Mouse (Mus musculus) layer of hippocampus, adult 11-12 months (tissue): ENCODE results near the gene Usp38.
"Not testable (repeated sequence)": the region's sequence is repeated elsewhere in the genome, so short reads cannot be mapped to it uniquely, and the experiment has no call there.

ENCODE experiments used
- DNase-seq: peaks from one replicate; pipeline ENCODE4 v3.0.0; 2022; ENCODE audit warnings: low spot score

Usp38 gene

DNA sequence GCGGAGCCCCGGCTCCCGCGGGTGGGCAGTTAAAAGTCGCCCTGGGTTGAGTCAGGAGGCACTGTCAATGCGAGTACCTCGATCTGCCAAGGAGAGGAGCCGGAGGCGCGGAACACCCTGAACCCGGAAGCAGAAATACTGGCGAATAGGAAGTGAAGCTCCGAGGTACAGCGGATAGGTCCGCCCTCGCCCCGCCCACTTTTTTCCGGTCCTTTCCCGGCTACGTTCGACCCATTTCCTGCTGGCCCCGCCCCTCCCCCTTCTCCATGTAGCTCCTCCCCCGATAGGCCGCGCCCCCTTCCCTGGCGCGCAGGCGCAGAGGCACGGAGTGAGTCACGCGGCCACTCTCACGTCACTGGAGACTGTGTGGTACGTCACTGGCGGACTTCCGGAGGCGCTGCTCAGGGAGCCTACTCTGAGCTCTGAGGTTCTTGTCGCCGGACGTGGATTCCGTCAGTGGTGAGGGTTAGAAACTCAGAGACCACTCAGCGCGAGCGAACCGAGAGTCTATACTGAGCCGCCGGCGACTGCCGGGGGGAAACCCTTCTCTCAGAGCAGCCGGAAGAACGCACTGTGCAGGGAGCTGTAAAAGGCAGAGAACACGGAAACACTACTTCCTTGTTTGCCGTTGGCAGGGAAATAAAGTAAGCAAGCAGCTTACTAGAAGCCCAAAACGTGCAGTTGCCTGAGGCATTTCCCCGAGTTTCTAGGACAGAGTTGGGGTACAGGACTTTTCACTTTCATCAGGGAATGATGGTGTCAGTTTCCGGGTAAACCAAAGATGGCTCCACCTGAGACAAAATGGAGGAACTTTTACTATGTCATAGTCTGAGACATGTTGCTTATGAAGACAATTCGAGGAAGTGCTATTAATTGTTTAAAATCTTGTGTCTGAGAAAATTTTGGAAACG lies at the start of gene Usp38:
Usp38 (minus strand) TSS at position 140 of the 911 bp plus-strand sequence.
- peak; percentile 99 for DNase-seq

- no peak for DNase-seq
Measured at GRCm38 (mm10) chr8:81062566-81062965, 47.8 kb upstream of the Usp38 start.

DNA sequence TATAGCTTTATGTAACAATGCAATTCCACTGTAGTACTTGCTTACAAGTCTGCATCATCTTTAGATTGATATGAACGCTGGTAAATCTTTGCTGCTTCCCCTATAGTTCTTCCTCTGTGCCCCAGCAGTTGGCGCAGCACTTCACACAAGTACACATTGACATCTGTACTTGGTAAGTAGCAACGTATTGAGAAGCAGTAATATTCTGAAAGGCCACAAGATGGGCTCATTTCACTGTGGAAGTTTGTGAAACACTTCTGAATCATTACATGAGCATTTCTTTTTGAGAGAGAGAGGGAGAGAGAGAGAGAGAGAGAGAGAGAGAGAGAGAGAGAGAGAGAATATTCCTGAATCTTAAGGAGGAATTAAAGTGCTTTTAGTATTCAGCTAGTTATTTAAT lies 47.2 kb upstream of the Usp38 start:
- peak; percentile 52 for DNase-seq

DNA sequence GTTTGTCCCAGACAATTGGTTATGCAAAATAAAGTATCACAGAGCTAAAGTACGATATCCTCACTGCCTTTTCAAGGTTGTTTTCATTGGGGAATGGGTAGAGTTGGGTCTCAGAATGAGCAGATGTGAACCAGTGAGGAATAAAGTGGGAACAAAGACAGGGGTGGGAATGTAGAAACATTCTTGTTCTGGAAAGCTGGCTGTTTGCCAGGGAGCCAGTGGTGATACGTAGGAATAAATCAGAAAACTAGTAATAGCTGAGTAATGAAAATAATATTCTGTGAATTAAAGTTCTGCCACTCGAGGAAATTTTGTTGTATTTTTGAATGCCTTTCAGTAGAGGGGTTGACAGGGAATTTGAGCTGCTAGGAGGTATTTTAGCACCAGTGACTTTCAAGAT lies 29.5 kb upstream of the Usp38 start:
- DNase-seq = no peak

DNA sequence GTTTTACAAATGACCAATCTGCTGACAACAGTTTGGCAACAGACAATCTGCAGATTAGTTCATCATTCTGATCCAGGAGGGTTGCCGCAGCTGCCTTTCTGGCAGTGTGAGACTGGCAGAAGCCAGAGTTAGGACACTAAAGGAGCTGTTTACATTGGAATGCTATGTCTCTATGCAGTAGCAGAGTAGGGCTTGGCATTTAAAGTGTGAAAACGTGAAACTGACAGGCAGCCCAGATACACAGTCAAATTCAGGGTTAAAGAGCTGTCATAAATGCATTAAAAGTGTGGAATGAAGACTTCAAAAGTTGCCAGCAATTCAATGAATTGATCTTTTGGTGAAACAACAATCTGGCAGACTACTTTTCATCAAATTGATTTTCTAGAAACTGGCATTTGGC lies 13.3 kb upstream of the Usp38 start:
- no peak for DNase-seq

DNA sequence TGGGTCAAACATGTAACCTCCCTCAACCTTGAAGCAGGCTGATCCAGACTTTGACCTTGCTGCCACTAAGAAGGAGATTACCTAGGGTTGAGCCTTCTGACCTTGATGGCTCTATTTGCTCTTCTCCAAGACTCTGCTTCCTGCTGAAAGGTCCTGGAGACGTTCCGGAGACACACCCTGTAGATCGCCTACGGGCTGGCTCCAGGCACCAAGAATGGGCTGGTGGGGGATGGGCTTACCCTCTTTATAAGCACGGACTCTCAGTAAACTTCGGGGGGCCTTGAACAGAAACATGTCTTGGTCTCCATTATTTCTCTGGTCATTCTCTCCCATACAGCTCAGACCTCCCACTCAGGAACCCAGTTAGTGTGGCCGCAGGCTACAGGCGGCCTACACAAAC lies 2.8 kb upstream of the Usp38 start:
- DNase-seq = not testable (repeated sequence)

GRCm38 (mm10) chr8:81013811-81014530 lies 757 bp downstream of the Usp38 start:
- DNase-seq = no peak

- DNase-seq = no peak
Measured at GRCm38 (mm10) chr8:81012699-81013098, 2.0 kb downstream of the Usp38 start.

DNA sequence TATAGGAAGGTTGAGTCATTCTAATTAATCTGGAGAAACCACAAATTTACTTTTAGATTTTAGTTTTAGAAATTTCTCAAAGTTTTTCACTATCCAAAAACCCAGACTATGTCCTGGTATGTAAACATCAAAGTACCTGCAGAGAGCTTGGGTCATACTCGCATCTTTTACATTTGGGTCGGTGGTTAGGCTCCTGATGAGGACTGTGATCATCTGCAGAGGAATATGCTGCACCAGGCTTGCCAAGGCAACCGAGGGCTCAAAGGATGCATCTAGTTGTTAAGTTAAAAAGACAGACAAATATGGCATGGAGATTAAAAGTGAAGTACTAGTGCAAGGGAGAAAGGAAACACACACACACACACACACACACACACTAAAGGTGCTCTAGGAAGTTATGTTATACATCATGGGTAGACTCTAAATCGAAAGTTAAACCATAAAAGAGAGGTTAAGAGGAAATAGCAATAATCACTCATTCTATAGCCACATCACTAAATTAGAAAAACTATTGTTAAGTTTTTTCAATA lies 2.6 kb downstream of the Usp38 start:
- no peak for DNase-seq

DNA sequence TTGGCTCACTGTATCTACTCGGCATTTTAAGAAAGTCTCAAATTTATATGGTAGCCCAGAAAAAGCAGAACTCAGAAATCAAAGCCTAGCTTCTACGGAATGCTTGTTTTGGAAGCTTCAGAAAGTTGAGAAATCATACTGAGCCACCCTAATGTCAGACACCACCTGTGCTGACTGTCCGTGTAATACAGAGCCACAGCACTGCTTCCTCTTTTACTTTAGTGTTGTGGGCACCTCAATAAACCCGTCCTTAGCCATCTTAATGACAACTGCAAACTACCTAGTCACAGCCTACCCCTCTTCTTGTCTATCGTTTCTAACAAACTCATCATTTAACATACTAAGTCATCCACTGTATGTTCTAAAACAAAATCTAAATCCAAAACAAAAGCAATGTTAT lies 4.3 kb downstream of the Usp38 start:
- DNase-seq = no peak

GRCm38 (mm10) chr8:81005114-81005513 lies 9.6 kb downstream of the Usp38 start:
- no peak for DNase-seq

GRCm38 (mm10) chr8:80996632-80997031 lies 18.1 kb downstream of the Usp38 start:
- no peak for DNase-seq

GRCm38 (mm10) chr8:80991937-80992336 lies 22.8 kb downstream of the Usp38 start:
- peak; percentile 24 for DNase-seq

GRCm38 (mm10) chr8:80982829-80983228 lies 31.9 kb downstream of the Usp38 start:
- peak; percentile 47 for DNase-seq

DNA sequence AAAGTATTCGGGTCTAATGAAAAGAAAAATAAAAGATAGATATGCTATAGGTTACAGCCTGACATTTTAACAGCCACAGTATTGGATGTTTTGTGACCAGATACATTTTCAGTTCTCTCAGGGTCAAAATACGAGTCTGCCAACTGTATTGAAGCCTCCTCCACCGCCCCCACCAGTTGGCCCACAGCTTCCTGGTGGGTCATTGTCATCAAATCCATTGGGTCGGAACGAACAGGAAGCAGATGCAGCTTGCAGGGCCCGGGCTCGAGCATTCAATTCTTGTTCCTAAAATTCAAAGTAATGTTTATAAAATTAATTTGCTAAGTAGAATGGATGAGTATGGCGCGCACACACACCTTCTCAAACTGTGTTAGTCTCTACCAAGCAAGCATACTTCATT lies 33.0 kb downstream of the Usp38 start:
- no peak for DNase-seq

GRCm38 (mm10) chr8:80980063-80980462 lies 34.7 kb downstream of the Usp38 start:
- DNase-seq = no peak

- DNase-seq = no peak
Measured at GRCm38 (mm10) chr8:80977231-80977630, 37.5 kb downstream of the Usp38 start.

DNA sequence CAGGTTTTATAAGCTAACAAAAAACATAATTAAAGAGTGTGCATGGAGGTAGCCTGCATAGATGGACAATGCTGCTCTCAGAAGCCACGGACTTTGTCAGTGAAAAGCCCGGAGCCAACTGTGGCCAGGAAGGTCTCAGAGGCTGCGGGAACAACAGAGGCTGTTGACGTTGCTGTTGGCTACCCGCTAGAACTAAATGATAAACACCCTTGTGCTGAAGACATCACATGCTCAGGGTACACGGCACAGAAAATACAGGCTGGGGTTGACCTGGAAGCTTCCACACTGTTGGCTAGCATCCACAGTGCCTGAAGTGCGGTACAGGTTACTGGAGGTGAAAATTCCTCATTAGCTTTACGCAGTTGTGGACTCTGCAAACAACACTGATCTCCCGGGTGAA lies 43.6 kb downstream of the Usp38 start:
- DNase-seq = no peak

GRCm38 (mm10) chr8:80970000-80970685 lies 44.6 kb downstream of the Usp38 start:
- DNase-seq = no peak

- DNase-seq = no peak
Measured at GRCm38 (mm10) chr8:80969423-80969822, 45.3 kb downstream of the Usp38 start.

DNA sequence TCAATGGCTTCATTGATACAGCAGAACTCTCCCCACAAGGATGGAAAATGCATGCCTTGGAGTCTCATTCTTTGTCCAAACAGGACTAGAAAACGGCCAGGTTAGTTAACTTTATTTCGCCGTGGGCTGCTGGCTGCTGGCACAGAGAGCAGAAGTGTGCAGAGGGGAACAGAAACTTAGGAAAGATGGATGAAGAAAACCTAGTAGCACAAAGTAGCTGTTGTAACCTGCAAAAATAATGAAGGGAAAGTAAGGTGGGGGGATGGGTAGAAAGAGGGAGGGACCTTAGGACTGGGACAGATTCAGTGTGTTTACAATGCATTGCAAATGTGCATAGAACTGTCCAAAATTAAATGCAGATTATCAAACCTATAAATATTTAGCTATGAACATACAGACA lies 51.6 kb downstream of the Usp38 start:
- no peak for DNase-seq

- no peak for DNase-seq
Measured at GRCm38 (mm10) chr8:80962592-80962983, 52.1 kb downstream of the Usp38 start.
